Mouse (Mus musculus): ENCODE data around the gene Trpc4ap. TPM values are rescaled to one million over a fixed set of nuclear protein-coding genes. Genes with fewer than 3 reads are reported as not detected.
"Not testable (repeated sequence)": the region's sequence is repeated elsewhere in the genome, so short reads cannot be mapped to it uniquely, and the experiment has no call there.

The Trpc4ap gene
- 190 and 204 TPM in 2 replicates for polyA plus RNA-seq (2016; fragmentation: Nextera tagmentation; extraction: Ambion mirVana)

DNA sequence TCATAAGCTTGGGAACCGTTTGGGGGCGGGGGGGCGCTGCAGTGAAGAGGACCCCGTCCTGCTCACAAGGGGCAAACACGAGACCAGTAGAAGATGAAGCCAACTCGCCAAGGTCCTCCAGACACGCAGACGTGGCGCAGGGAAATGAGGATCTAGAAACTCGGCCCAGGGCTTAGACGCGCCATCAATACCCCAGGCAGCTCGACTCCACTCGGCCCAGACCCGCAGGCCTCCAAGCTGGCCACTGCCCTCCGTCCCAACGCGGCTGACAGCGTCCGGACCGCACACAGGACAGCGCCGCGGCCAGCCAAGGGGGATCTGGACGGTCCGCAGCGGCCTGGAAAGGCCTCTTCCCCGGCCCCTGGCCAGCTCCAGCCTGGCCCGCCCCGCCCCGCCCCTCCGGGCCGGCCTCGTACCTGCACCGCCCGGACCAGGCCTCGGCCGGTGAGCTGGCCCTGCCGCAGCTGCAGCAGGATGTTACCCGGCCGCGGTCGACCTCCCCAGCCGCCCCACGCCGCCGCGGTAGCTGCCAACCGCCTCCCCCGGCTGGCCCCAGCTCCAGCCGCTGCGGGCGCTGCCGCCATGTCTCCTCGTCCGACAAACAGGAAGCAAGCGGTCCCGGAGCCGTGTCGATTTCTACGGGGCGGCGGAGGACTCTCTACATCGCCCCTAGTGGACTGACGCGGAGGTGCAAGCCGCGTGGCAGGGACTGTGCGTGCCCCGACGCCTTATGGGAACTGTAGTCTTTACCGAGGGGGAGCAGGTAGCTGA, at the start of gene Trpc4ap:
Gene Trpc4ap (minus strand): TSS at position 662 of the 771 bp plus-strand sequence.
- WGBS, result 0% methylated on average over 51 of the region's 72 CpGs
- Histone ChIP-seq H3K4me2 (replicated peaks) (peak within 1 kb of the TSS; percentile 82), H3K27ac (peak within 1 kb of the TSS; percentile 90), H3K27me3 (no peaks in the 10 kb centered on the region), H3K4me1 (peaks cover 14% of the 10 kb centered on the region), H3K4me3 (peak within 1 kb of the TSS; percentile 82), H3K9me3 (replicated peaks) (no peaks in the 10 kb centered on the region), H3K36me3 (0 out of 2 replicates have a peak, but pooled peaks cover 4% of the 10 kb centered on the region), H3K9ac (peak within 1 kb of the TSS; percentile 94)
- peak; percentile 95 for ATAC-seq (ENCODE audit: low FRiP score)

GRCm38 (mm10) chr2:155737803-155738202, 45.6 kb upstream of the Trpc4ap start:
- Histone ChIP-seq H3K9ac (no peak overlapping the region), H3K27ac (no peak overlapping the region), H3K27me3 (no peaks in the 10 kb centered on the region), H3K4me2 (replicated peaks) (no peak overlapping the region), H3K9me3 (replicated peaks) (no peaks in the 10 kb centered on the region), H3K4me1 (no peaks in the 10 kb centered on the region), H3K4me3 (no peak overlapping the region), H3K36me3 (no peaks in the 10 kb centered on the region)
- no peak for ATAC-seq (ENCODE audit: low FRiP score)
- WGBS, result 66% methylated on average over 9 of the region's 9 CpGs

DNA sequence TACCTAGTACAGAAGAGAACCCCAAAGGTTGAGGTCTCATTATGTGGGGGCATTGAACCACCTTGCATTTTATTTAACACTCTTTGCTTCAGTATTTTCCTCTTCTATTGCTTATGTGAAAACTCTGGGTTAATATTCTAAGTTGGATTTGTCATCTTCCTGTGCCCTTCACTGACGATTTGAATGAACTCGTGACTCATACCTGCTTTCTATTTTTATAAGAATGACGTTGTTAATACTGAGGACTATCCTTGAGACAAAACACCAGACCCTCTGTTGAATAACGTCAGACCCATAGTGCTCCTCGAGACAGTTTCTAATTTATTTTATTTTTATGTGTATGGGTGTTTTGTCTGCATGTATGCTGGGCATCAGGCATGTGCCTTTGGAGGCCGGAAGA, 44.8 kb upstream of the Trpc4ap start:
- H3K27ac ChIP-seq, result no peak overlapping the region
- H3K4me2 ChIP-seq (replicated peaks), result no peak overlapping the region
- H3K4me1 ChIP-seq, result no peaks in the 10 kb centered on the region
- no peak for ATAC-seq (ENCODE audit: low FRiP score)
- no peaks in the 10 kb centered on the region for H3K27me3 ChIP-seq
- no peaks in the 10 kb centered on the region for H3K36me3 ChIP-seq
- no peak overlapping the region for H3K9ac ChIP-seq
- 84% methylated on average over 6 of the region's 6 CpGs for WGBS
- no peaks in the 10 kb centered on the region for H3K9me3 ChIP-seq (replicated peaks)
- H3K4me3 ChIP-seq, result no peak overlapping the region

- not testable (repeated sequence) for H3K36me3 ChIP-seq; ATAC-seq (ENCODE audit: low FRiP score); H3K9ac ChIP-seq; H3K9me3 ChIP-seq (replicated peaks); H3K27me3 ChIP-seq; H3K4me2 ChIP-seq (replicated peaks); H3K4me3 ChIP-seq; H3K4me1 ChIP-seq; H3K27ac ChIP-seq
- 89% methylated on average over 5 of the region's 5 CpGs for WGBS
These were observed 43.6 kb upstream of the Trpc4ap start, which contains the start of gene Gm17581 for GRCm38 (mm10) chr2:155735766-155736165. Gene Gm17581, minus strand, starts transcription at chr2:155735866.

DNA sequence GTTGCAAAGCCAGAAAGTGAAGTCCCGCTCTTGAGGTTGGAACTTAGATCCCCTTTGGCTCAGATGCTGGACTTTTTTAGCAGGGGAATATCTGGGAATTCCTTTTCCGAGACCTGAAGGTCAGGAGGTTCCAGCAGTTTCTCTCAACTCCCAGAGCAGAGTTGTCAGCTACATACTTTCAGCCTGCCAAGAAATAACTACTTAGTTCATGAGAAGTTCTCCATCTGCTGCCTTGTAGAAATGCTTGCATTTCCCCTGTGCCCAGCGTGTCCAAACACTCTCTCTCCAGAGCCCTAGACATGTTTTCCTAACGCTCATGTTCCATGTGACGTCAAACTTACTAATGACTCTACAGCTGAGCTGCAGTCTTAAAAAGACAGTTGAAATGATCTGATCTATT, 42.9 kb upstream of the Trpc4ap start:
- Histone ChIP-seq H3K27ac (no peak overlapping the region), H3K4me3 (no peak overlapping the region), H3K4me1 (no peaks in the 10 kb centered on the region), H3K9ac (no peak overlapping the region), H3K9me3 (replicated peaks) (no peaks in the 10 kb centered on the region), H3K4me2 (replicated peaks) (no peak overlapping the region), H3K27me3 (no peaks in the 10 kb centered on the region), H3K36me3 (no peaks in the 10 kb centered on the region)
- no peak for ATAC-seq (ENCODE audit: low FRiP score)
- WGBS, result 81% methylated on average over 5 of the region's 5 CpGs

- peak; percentile 97 for ATAC-seq (ENCODE audit: low FRiP score)
These were observed 37.0 kb upstream of the Trpc4ap start, which contains the start of gene Edem2 for GRCm38 (mm10) chr2:155729158-155729645. Gene Edem2, minus strand, starts transcription at chr2:155729475.

GRCm38 (mm10) chr2:155728742-155729141, 36.6 kb upstream of the Trpc4ap start:
- Histone ChIP-seq H3K9ac (peak overlapping the region; percentile 86), H3K27me3 (no peaks in the 10 kb centered on the region), H3K4me3 (peak overlapping the region; percentile 80), H3K4me1 (peaks cover 12% of the 10 kb centered on the region), H3K9me3 (replicated peaks) (no peaks in the 10 kb centered on the region), H3K36me3 (0 out of 2 replicates have a peak, but pooled peaks cover 2% of the 10 kb centered on the region), H3K4me2 (replicated peaks) (peak overlapping the region; percentile 85), H3K27ac (peak overlapping the region; percentile 55; the same call in 1 of the 2 replicates)
- ATAC-seq (ENCODE audit: low FRiP score), result no peak; the same call in 1 of the 2 replicates
- 7% methylated on average over 15 of the region's 15 CpGs for WGBS

More at GRCm38 (mm10) chr2:155729158-155729645, 37.0 kb upstream of the Trpc4ap start, which contains the start of gene Edem2:
- H3K4me2 ChIP-seq (replicated peaks), result peak within 1 kb of the TSS; percentile 85
- H3K4me3 ChIP-seq, result peak within 1 kb of the TSS; percentile 80
- WGBS, result under 1% methylated on average over 33 of the region's 33 CpGs
- H3K9me3 ChIP-seq (replicated peaks), result no peaks in the 10 kb centered on the region
- H3K36me3 ChIP-seq, result 0 out of 2 replicates have a peak, but pooled peaks cover 2% of the 10 kb centered on the region
- no peaks in the 10 kb centered on the region for H3K27me3 ChIP-seq
- peak within 1 kb of the TSS; percentile 86 for H3K9ac ChIP-seq
- H3K4me1 ChIP-seq, result peaks cover 12% of the 10 kb centered on the region
- peak within 1 kb of the TSS; percentile 55; the same call in 1 of the 2 replicates for H3K27ac ChIP-seq

DNA sequence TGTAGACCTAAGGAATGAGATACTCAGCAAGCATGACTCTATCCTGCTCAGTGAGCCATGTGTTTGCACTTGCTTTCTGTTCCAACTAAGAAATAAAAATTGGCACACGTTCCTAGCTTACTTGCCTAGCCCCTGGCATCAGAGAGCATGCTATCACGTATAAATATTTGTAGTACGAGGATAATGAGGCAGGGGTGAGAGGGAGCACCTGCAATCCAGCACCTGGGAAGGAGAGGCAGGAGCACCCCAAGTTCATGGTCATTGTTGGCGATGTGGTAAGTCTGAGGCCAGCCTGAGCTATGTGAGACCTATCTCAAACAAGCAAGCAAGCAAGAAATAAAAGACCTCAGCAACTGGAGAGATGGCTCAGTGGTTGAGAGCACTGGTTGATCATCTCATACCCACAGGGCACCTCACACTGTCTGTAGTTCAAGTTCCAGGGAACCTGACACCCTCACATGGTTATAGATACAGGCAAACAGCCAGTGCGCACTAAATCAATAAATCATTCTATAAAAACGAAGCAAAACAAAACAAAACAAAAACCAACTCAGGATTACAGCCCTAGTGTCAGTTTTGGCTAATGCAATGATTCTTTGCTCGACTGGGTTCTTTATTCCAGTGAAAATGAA, 35.7 kb upstream of the Trpc4ap start:
- Histone ChIP-seq H3K36me3 (peaks cover 7% of the 10 kb centered on the region), H3K27ac (no peak overlapping the region), H3K27me3 (no peaks in the 10 kb centered on the region), H3K4me1 (peaks cover 12% of the 10 kb centered on the region), H3K4me2 (replicated peaks) (0 out of 2 replicates have a peak overlapping the region, but pooled peaks have one; percentile 85), H3K4me3 (no peak overlapping the region), H3K9me3 (replicated peaks) (no peaks in the 10 kb centered on the region), H3K9ac (0 out of 2 replicates have a peak overlapping the region, but pooled peaks have one; percentile 2)
- no peak for ATAC-seq (ENCODE audit: low FRiP score)
- WGBS, result 81% methylated on average over 7 of the region's 7 CpGs

DNA sequence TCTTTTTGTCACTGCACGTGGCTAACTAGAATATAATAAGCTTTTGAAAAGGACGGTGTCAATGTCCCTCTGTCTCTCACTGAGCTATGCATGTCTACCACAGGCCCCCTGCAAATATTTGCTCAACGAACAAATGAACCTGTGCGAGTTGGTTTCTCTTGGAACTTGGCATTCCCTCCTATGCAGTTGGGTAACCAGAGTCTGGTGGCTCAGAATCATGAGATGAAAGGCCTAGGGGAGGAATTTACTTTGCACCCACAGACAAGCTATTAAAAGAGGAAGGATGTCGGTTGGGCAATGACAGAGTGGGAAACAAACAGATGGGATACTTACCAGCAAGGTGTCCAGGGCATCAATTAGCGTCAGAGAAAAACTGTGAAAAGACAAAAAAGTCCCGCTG, 34.1 kb upstream of the Trpc4ap start:
- no peak overlapping the region for H3K27ac ChIP-seq
- H3K4me3 ChIP-seq, result no peak overlapping the region
- no peaks in the 10 kb centered on the region for H3K27me3 ChIP-seq
- peaks cover 12% of the 10 kb centered on the region for H3K4me1 ChIP-seq
- H3K4me2 ChIP-seq (replicated peaks), result no peak overlapping the region
- ATAC-seq (ENCODE audit: low FRiP score), result no peak
- 86% methylated on average over 7 of the region's 7 CpGs for WGBS
- H3K9me3 ChIP-seq (replicated peaks), result no peaks in the 10 kb centered on the region
- peaks cover 17% of the 10 kb centered on the region for H3K36me3 ChIP-seq
- no peak overlapping the region for H3K9ac ChIP-seq

DNA sequence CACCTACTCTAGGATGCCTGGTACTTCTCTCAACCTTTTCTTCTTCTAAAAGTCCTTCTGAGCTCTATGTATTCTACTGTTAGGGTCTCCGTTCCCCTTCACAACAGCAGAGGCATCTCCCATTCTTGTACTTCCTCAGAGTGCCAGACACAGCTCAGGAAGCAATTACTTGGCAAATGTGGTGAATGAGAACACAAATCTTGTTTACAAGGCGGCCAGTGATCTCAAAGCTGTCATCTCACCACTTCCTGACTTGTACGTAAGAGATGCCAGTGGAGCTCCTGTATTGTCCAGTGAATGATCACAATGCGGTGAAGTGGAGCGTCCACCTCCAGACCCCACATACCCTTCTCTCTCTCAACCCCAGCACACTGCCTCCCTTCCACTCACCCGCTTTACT, 32.3 kb upstream of the Trpc4ap start:
- H3K9me3 ChIP-seq (replicated peaks), result no peaks in the 10 kb centered on the region
- H3K27me3 ChIP-seq, result no peaks in the 10 kb centered on the region
- peaks cover 12% of the 10 kb centered on the region for H3K4me1 ChIP-seq
- no peak overlapping the region for H3K27ac ChIP-seq
- no peak for ATAC-seq (ENCODE audit: low FRiP score)
- WGBS, result 90% methylated on average over 6 of the region's 6 CpGs
- no peak overlapping the region for H3K4me2 ChIP-seq (replicated peaks)
- peaks cover 32% of the 10 kb centered on the region for H3K36me3 ChIP-seq
- no peak overlapping the region for H3K9ac ChIP-seq
- H3K4me3 ChIP-seq, result no peak overlapping the region

GRCm38 (mm10) chr2:155724036-155724435, 31.9 kb upstream of the Trpc4ap start:
- Histone ChIP-seq H3K4me1 (peaks cover 12% of the 10 kb centered on the region), H3K36me3 (peaks cover 37% of the 10 kb centered on the region), H3K9me3 (replicated peaks) (no peaks in the 10 kb centered on the region), H3K27ac (no peak overlapping the region), H3K27me3 (no peaks in the 10 kb centered on the region), H3K4me3 (no peak overlapping the region), H3K4me2 (replicated peaks) (no peak overlapping the region), H3K9ac (no peak overlapping the region)
- WGBS, result 83% methylated on average over 5 of the region's 5 CpGs
- no peak for ATAC-seq (ENCODE audit: low FRiP score)

- Histone ChIP-seq H3K4me2 (replicated peaks) (no peak overlapping the region), H3K4me3 (no peak overlapping the region), H3K9ac (no peak overlapping the region), H3K4me1 (no peaks in the 10 kb centered on the region), H3K27ac (no peak overlapping the region), H3K27me3 (no peaks in the 10 kb centered on the region), H3K9me3 (replicated peaks) (no peaks in the 10 kb centered on the region), H3K36me3 (peaks cover 59% of the 10 kb centered on the region)
- 89% methylated on average over 5 of the region's 5 CpGs for WGBS
- no peak for ATAC-seq (ENCODE audit: low FRiP score)
These were observed 28.4 kb upstream of the Trpc4ap start for GRCm38 (mm10) chr2:155720585-155720984.
